In genomic region chr1:144775331-144775730, GRCm38 (mm10) we compare ENCODE assay signal across 15 mouse cellular contexts. TPM values are rescaled to one million over a fixed set of nuclear protein-coding genes. Genes with fewer than 3 reads are reported as not detected.
DNase-seq lines count a peak whose midpoint lies in the region; ATAC-seq lines count a peak whose summit lies in the region.
"Had no signal": no experiment of that assay in that cellular context is flagged by ENCODE, and none has a peak within 500 bp of the region (broad histone marks: within the 10 kb centered on the region; RNA-seq: fewer than 3 reads in every experiment).

Gene Rgs18 (minus strand): TSS chr1:144775435.

- H3K27ac ChIP-seq in macrophage, result peak within 1 kb of the TSS; percentile 92
- H3K27ac ChIP-seq: hindbrain, embryonic 15.5 days; midbrain, embryonic 12.5 days; stomach, embryonic 15.5 days had no signal

- peak within 1 kb of the TSS; percentile 63 for H3K4me3 ChIP-seq in macrophage (ENCODE audit: inconsistent target)
- H3K4me3 ChIP-seq: heart, embryonic 12.5 days; hindbrain, embryonic 15.5 days; midbrain, embryonic 12.5 days; stomach, embryonic 15.5 days had no signal

- H3K79me2 ChIP-seq in macrophage (ENCODE audit: inconsistent target), result peaks cover 41% of the 10 kb centered on the region

- WGBS in macrophage (ENCODE audit: missing documents), result 2% methylated on average over 5 of the region's 5 CpGs

- H3K36me3 ChIP-seq in macrophage (ENCODE audit: inconsistent target), result no peaks in the 10 kb centered on the region
- H3K36me3 ChIP-seq: heart, embryonic 12.5 days; hindbrain, embryonic 15.5 days; midbrain, embryonic 12.5 days; stomach, embryonic 15.5 days had no signal

- DNase-seq in heart, adult 11 months, result peak; percentile 81
- DNase-seq in heart, postnatal 4 days, result no peak
- DNase-seq in B cell, adult 2 months, result peak; percentile 46 to 51
- DNase-seq in adrenal gland, postnatal 36 days, result no peak
- no peak for DNase-seq in ovary, postnatal 14 days (ENCODE audit: low spot score)
- DNase-seq in ovary, postnatal 10 days (ENCODE audit: low spot score), result no peak
- DNase-seq: cerebellum, adult 11-12 months; kidney, postnatal 4 days had no signal

- peak; percentile 98 for ATAC-seq in common myeloid progenitor, adult 5-6 weeks (replicated peaks; ENCODE audit: low read depth, poor library complexity, severe bottlenecking)
- ATAC-seq: forebrain, embryonic 16.5 days had no signal

RNA-seq across cellular contexts. Expression of gene Rgs18, which starts in this region (rescaled TPM):
- total RNA-seq in heart, postnatal 4 days (2021), result under 1 TPM; 0.38 to 0.54 TPM
- total RNA-seq in common myeloid progenitor, adult 5-6 weeks (2017), result 137 and 158 TPM in 2 replicates
- 10 to 100 TPM in 5 of 26 experiments, 1 to 10 TPM in 18, under 1 TPM in 3; 0.44 to 17.0 (median 5.5) TPM for total RNA-seq in macrophage (2018; cell fraction: chromatin; rRNA removed)
- total RNA-seq in macrophage (2018; cell fraction: cytosol; rRNA removed), result 10 to 100 TPM; 17.3 to 41.9 (median 28.7) TPM
- 10 to 100 TPM in 11 of 26 experiments, 1 to 10 TPM in 15; 1.9 to 28.5 (median 8.7) TPM for total RNA-seq in macrophage (2018; cell fraction: nucleus; rRNA removed)
- polyA plus RNA-seq in macrophage (2018), result 30.4 to 58.0 TPM (median 50.8 TPM) in 3 replicates
- under 1 TPM; 0.26 to 0.76 TPM for total RNA-seq in adrenal gland, postnatal 36 days (2021)

Comparison
In these comparisons a context has a peak if more than half of its experiments do, and no peak if none do; other contexts are left out.
1. RNA of gene Rgs18 (total RNA-seq): 137 to 158 TPM in common myeloid progenitor, adult 5-6 weeks; 0.26 to 0.76 TPM in adrenal gland, postnatal 36 days and 0.38 to 0.54 TPM in heart, postnatal 4 days; every median in the first group is over 10 times any median in the second.
2. DNase-seq: peak in heart, adult 11 months (single experiment) and B cell, adult 2 months (2 of 2); none in heart, postnatal 4 days (single experiment), adrenal gland, postnatal 36 days (0 of 2), ovary, postnatal 14 days (single experiment) and ovary, postnatal 10 days (single experiment).